Mouse (Mus musculus) cerebellum, adult 9-11 months (tissue): ENCODE results near the gene Rps6kb1.
A peak's percentile ranks its signal among the peaks of the same experiment; 100 is the strongest.
"Not testable (repeated sequence)": the region's sequence is repeated elsewhere in the genome, so short reads cannot be mapped to it uniquely, and the experiment has no call there.

Source experiments
- DNase-seq: peaks from one replicate; pipeline ENCODE4 v3.0.0; 2022

Rps6kb1 gene

DNA sequence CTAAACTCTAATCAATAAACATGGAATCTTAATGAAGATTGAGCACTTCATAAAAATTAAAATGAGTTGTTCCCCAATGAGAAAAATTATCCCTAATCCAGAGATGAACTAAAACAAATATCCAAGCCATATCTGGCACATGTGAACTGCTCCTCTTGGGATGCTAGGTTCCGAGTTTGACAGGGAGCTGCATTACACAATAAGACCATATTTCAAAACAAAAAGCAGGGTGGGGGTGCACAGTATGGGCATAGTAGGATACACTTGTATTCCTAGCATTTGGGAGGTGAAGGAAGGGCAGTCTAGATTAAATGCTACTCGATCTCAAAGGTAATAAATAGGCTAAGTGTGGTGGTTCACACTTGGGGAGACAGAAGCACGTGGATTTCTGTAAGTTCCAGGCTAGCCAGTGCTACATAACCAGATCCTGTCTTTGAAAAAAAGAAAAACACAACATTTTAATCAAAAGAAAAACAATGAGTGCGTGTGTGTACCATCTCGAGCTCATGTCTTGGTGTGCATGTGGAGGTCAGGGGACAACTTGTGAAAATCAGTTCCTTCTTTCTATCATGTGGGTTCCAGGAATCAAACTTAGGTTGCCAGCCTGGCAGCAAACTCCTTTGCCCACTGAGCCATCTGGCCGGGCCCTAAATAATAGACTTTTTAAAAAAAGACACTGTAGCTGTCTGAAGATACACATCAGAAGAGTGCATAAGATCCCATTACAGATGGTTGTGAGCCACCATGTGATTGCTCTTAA, 4.7 kb downstream of the Rps6kb1 start:
- DNase-seq: no peak

DNA sequence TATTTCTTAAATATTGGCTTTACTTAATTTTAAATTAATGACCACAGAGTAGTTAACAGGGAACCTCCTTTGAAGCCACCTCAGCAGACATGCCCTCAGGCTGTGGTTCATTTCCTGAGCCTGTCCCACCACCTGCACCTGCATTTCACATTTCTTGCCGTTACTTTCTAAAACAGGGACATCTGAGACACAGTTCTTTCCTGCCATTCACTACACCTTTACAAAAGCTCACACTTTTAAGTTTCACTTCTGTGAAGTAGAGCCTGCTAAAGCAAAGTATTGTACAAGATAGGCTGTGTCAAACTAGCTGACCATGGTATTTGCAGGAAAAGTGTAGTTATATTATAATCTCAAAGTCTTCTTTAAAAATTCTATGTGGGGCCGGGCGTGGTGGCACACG, 5.8 kb downstream of the Rps6kb1 start:
- no peak for DNase-seq

DNA sequence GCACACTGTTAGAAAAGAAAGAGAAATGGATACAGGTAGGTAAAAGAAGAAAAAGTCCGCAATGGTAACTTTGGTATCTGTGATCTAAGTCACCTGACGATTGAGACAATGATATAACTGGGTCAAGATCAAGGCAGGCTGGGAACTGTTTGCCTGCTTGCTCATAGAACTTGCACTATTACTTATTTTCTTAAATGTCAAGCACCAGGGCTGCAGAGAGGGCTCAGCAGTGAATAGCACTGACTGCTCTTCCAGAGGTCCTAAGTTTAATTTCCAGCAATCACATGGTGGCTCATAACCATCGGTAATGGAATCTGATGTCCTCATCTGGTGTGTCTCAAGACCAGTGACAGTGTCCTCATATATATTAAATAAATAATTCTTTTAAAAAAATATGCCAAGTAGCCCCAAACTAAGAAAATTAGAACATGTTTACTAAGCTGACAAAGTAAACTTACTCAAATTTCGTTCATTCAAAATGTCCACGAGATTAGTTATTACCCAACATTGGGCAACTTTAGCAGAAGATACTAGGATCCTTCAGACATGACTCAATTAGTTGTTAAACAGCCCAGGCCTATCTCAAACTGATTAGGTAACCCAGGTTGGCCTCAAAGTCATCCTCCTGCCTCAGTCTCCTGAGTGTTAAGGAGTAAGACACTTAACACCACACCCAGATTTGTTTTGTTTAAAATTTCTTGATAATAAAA, 10.2 kb downstream of the Rps6kb1 start:
- no peak for DNase-seq

DNA sequence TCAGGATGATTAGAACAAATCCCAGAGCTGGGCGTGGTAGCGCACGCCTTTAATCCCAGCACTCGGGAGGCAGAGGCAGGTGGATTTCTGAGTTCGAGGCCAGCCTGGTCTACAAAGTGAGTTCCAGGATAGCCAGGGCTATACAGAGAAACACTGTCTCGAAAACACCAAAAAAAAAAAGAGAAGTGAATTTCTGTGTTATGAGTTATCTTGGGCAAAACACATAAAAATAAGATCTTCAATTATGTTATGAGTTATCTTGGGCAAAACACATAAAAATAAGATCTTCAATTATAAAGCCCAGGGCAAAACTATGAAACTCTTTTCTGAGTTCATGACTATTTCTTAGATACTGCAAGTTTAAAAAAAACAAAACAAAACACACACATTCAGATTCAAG, 11.3 kb downstream of the Rps6kb1 start:
- not testable (repeated sequence) for DNase-seq

DNA sequence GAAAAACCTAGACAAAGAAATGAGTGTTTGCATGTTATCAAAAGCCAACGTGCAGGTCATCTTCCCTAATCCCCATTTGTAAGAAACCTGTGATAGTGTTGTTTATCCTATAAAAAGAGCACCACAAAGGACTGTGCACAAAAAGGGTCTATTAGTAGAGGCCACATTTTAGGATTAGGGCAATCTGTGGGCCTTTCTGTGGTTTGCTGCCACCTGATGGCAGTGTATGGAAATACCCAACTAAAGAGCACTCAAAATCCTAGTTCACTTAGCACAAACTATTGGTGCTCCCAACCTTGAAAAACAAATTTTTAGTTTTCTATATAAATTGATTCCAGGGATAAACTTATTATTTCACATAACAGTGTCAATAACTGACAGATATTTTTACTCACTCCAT, 11.8 kb downstream of the Rps6kb1 start:
- DNase-seq: no peak

DNA sequence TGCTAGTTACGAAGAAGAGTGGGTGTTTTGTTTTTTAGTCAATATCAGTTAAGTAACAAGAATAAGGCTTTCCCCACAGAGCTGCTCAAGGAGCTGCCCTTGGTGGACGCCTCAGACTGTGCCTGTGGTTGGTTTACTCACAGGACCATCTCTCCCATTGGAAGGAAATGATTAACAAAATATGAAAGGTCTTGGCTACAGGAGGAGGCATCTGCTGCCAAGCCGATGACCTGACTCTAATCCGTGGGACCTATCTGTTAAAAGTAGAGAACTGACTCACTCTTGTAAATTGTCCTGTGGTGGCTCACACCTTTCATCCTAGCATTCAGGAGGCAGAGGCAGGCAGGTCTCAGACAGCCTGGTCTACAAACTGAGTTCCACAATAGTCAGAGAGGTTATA, 17.1 kb downstream of the Rps6kb1 start:
- no peak for DNase-seq

DNA sequence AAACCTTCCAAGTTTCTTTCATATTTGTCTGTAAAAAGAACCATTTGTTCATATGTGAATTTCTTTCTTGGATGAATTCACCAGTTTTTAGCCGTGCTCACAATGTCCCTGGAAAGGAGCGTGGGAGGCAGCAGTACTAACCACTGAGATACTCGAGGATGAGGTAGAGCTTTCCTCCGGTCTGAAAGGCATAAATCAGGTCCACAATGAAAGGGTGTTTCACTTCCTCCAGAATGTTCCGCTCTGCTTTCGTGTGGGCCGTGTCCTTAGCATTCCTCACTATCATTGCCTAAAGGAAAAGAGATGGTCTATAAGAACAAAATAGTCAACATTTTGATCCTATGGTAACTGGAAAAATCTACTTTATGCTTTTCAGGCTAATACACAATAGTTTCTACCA, 24.9 kb downstream of the Rps6kb1 start:
- DNase-seq: no peak

DNA sequence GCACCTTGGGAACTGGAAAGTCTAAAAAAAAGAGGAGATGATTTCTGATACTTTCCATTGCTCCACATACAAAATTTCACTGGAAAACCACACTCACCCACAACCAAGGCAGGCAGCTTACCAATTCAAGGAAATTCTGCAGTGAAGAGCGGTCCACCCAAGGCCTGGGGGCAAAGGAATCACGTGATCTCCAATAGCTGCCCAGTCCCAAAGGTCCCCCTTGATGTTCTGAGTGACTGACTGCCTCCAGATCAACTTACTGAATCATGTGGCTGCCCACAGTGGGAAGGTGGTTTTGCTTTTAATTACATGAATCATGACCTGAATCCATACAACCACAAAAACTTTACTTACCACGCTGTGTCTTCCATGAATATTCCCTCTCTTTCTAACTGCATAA, 27.4 kb downstream of the Rps6kb1 start:
- no peak for DNase-seq

DNA sequence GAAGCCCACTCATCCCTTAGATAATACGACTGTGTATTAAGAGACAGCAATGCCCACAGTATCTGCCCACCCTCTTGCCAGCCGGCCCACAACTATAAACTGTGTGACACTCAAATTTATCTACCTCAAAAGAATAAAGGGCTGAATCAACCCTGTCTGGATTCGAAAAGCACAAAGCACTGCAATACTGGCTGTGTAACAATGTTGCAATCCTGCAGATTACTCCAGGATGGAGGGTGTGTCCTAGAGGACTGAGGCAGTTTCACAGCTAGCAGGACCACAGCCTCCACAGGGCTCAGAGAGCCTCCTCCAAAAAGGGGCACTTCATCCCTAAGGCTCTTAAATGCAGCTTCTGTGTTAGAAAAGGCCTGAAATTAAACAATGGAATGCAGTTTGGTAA, 28.0 kb downstream of the Rps6kb1 start:
- no peak for DNase-seq

DNA sequence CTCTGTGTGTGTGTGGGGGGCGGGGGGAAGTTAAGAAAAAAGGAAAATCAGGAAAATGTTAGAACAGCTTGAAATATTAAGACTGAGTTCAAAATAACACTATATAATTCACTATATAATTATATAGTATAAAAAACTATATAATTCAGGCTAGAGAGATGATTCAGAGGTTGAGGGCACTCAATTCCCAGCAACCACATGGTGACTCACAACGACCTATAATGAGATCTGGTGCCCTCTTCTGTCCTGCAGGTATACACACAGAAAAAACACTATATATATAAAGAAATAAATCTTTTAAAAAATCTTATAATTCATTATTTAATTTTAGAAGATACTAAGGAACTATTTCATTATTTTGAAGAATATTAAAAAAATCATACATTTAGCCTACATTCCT, 36.6 kb downstream of the Rps6kb1 start:
- DNase-seq: no peak

DNA sequence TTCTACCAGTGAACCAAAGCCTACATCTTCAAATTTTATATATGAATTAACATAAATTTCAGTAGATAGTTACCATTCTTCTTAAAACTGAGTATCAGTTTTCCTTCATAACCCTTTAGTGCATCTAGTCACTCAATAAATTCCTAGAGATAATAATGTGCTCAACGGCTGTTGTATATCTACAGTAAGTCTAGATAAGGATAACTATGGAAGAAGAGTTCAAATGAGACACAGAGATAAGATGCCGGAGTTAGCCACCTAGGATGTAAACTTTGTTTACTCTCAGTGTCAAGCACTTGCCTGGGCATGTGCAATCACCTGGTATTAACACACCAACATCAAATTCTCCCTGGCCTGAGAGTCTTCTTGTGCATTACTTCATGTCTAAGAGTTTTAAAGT, 37.3 kb downstream of the Rps6kb1 start:
- DNase-seq: no peak

DNA sequence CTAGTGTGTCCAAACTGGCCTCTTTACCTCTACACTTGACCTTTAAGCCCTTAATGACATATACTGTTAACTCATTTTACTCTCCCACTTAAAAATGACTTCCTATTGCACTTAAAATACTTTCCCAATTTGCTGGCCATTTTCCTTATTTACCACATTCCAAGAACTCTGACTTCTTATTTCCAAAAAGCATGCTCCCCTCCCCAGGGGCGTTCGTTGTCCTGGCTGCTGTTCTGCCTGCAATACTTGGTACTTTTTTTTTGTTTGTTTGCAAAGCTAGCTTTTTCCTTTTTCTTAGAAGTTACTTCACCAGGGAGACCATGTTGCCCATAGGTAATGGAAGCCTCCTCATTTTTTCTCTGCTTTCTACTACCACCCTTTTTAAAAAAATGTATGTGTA, 41.5 kb downstream of the Rps6kb1 start:
- DNase-seq: no peak

DNA sequence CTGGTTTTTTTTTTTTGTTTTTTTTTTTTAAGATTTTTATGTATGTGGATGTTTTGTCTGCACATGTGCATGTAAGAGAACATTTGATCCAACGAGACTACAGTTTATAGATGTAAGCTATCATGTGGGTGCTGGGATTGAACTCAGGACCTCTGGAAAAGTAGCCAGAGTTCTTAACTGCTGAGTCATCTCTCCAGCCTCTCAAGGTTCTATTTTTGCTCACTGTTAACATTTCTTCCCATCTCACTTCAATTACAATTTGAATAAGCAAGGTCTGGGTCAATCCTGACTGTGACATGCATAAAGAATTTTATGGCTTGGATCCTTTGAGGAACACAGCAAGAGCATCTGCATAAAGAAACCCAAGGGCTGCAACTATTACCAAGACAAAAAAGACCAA, 43.8 kb downstream of the Rps6kb1 start:
- DNase-seq: no peak

DNA sequence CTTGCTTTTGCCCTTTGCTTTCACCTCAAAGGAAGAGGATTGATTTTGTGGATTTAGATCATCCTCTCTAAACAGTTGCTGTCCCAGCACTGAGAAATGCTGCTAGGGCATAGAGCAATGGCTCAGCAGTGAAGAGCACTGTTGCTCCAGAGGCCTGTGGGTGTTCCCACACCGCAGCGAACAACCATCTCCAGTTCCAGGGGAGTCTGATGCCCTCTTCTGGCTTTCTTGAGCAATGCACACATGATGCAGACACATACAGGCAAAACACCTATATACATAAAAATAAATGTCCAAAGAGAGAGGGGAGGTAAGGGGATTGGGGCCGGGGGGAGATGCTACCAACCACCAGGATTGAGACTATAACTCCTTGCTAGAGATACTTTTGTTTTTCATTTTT, 46.7 kb downstream of the Rps6kb1 start:
- DNase-seq: no peak

DNA sequence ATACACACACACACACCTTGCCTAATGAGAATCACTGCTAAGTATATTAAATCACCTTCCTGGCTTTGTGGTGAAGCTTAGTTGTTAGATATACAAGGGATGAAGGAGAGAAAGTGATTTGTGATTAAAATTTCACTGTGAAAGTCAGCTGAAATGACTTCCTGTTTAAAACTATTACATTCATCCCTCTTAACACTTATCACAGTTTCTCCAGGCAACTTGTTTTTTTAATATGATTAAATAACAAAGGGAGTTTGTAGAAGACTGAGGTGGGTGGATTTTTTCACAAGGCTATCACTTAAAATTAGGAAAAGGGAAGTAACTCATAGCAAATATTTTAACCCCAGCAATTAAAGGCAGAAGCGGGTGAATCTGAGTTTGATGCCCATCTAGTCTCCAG, 47.2 kb downstream of the Rps6kb1 start:
- no peak for DNase-seq

DNA sequence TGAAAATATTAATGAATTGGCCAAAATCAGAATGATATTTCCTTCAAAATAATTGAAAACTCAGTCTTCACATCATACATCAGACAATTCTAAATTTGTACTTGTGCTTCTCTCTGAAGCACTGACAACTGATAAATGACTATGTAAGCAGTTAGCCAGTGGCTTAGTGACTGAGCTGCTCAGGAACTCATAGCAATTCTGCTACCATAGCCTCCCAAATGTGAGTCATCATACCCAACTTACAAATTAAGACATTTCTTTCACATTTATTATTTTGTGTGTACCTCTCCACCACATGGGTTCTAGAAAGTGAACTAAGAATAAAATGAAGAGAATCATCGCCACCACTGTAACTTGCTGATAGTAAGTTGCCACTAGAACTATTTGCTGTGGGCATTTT, 53.8 kb downstream of the Rps6kb1 start:
- DNase-seq: no peak

DNA sequence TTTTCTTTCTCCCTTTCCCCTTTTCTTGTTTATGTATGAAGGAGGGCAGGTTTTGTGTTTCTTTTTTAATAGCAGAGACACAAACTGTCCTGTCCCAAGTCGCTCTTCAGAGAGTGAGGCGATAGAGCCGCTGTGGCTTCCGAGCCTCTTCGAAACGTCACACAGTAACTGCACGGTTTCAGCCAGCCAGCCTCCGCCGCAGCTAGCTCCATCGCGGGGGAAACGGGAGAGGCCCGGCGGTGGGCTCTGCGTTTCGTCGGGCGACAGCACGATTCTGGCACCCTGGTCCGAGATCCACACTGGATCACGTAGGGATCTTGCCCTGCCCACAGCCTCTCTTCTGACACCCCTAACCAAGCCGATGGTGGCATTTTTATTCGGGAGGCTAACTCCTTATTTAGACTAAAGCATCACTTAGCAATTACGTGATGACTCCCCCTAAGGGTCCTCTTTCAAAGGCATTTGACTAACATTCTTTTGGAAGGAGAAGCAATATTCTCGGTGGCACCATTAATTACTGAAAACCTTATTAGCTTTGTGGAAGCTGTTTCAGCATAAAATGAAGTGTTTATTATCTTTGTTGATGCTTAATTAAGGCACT, 59.6 kb downstream of the Rps6kb1 start:
- DNase-seq: peak; percentile 70

DNA sequence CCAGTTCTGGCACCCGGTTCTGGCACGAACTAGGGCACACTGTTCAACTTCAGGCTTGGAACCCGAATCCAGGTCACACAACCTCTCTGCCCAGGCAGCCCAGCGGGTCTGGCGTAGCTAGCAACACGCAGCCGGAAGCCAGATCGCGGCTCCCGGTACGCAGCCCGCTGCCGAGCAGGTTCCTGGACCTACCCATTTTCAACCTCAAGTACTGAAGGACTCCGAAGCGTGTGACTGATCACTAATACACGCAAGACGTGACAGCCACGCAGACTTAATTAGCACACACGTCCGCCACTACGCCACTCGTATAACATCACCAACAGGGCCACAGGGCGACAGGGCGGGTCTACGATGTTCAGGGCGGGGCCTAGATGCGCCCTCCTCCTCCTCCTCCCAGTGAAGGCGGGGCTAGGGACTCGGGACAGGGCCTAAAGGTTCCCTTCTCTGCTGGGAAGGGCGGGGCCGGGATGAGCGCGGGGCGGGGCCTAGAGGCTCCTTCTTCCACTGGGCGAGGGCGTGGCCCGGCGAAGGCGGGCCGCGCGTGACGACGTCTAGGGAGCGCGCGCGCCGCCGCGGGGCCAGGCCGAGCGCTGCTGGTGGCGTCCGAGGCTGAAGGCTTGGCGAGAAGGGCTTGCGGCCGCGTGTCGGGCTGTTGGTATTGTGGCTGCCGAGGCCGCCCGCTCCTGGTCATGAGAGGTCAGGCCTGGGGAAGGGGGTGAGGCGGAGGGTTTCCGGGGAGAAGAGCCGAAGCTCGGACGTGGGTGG, 60.3 kb downstream of the Rps6kb1 start, which contains the start of gene Rnft1:
Gene Rnft1 (plus strand): TSS at position 557 of the 768 bp plus-strand sequence.
- peak; percentile 99 for DNase-seq

DNA sequence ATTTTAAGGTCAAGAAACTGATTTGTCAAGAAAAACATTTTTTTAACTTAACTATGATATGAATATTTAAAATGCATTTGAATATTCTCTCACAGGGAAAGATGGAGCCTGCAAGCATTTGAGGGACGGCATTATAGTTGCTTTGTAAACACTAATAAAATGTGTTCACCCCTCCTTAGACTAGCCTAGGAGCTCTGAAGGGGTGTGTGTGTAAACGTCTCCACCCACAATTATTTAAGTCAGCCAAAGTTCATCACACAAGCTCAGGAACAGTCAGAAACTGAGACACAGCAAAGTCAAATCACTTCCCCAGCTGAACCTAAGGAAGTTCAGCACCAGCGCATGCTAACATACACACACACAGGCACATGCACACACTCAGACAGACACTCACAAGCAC, 71.0 kb downstream of the Rps6kb1 start:
- no peak for DNase-seq

DNA sequence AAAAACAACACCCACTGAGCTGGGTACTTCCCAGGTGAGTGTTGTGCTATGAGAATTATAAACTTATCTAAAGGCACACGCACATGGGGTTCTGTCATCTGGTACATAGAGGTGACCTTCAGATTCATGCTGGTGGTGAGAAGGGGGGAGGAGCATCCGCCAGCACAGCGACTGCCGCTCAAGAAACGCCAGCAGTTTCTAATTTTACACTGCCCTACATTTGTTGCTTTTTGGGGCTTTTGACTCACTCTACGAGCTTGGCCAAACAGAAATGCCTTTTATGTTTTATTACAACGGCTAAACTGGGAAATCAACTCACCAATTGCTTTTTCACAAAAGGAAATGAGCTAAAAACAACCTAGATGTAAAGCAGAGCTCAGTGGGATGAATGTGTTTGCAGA, 71.8 kb downstream of the Rps6kb1 start:
- DNase-seq: peak; percentile 69

DNA sequence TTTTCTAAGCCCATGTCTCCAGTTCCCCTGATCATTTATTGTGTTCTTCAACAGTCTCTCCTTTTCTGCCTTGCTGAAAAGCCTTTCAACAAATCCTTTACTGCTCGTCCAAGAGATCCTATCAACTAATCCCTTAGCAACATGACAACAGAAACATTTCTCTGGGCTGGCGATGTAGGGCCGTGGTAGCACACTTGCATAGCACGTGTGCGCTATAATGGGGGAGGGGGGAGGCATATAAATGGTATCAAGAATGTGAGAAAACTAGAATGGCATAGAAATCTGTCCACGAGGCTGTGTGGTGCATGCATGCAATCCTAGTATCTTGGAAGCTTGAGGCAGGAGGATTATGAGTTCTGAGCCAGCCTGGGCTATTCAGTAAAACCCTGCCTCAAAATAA, 72.8 kb downstream of the Rps6kb1 start:
- no peak for DNase-seq

DNA sequence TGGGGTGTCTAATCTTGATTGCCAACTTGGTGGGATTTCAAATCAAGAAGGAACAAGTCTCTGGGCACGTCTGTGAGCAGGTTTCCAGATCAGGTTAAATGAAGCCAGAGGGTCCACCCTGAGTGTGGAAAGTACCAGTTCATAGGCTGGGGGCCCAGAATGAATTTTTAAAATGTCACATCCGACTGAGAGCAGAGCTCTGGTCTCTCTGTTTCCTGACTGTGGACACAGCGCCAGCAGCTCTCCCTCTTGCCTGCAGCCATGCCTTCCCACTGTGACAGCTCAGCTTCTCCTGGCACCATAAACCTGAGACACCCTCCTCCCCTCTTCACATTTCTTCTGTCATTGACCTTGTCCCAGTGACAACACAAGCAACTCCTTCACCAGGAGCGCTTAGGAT, 75.6 kb downstream of the Rps6kb1 start:
- no peak for DNase-seq

DNA sequence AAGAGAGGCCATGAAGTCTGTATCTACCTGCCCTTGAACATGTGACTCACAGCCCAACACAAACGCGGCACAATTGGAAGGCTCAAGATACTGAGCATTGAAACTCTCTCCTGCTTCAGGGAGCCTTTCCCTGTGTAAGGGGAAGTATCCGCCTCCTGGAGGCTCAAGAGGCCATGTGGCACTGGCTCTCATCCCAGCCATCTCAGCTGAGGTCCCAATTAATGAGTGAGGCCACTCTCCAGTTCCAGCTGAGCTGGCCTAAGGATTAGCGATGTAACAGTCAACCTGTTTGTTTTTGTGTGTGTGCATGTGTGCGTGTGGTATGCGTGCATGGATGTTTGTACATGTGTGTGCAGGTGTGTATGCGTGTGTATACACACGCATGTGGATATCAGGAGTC, 76.3 kb downstream of the Rps6kb1 start:
- peak; percentile 77 for DNase-seq
